Mouse (Mus musculus): Measurements from ENCODE around the gene Spock1. TPM values are rescaled to one million over a fixed set of nuclear protein-coding genes. Genes with fewer than 3 reads are reported as not detected.

The Spock1 gene
- polyA plus RNA-seq, 1 experiment, result 0.23 TPM

GRCm38 (mm10) chr13:57549743-57550142, 358.4 kb downstream of the Spock1 start:
- no peak for TF ChIP-seq POLR2A (IDR thresholded peaks at IDR 0.05; ENCODE audit: low read depth, low read length)
- no peak for TF ChIP-seq CTCF (IDR thresholded peaks at IDR 0.05; ENCODE audit: extremely low read depth, insufficient read length, insufficient replicate concordance, low read depth, low read length)
- Histone ChIP-seq H3K27me3 (ENCODE audit: control insufficient read depth, insufficient read depth, low read length) (no peaks in the 10 kb centered on the region), H3K4me3 (ENCODE audit: low read depth, low read length) (no peak overlapping the region), H3K27ac (ENCODE audit: insufficient read depth, low read depth, low read length) (no peak overlapping the region), H3K36me3 (ENCODE audit: control insufficient read depth, insufficient read depth, low read length) (no peaks in the 10 kb centered on the region), H3K4me1 (ENCODE audit: control insufficient read depth, insufficient read depth, insufficient read length, low read length) (no peaks in the 10 kb centered on the region)
- 26% methylated on average over 5 of the region's 5 CpGs for WGBS

GRCm38 (mm10) chr13:57536988-57537547, 371.1 kb downstream of the Spock1 start:
- Histone ChIP-seq H3K36me3 (ENCODE audit: control insufficient read depth, insufficient read depth, low read length) (no peaks in the 10 kb centered on the region), H3K27ac (ENCODE audit: insufficient read depth, low read depth, low read length) (no peak overlapping the region), H3K4me1 (ENCODE audit: control insufficient read depth, insufficient read depth, insufficient read length, low read length) (no peaks in the 10 kb centered on the region), H3K27me3 (ENCODE audit: control insufficient read depth, insufficient read depth, low read length) (no peaks in the 10 kb centered on the region), H3K4me3 (ENCODE audit: low read depth, low read length) (no peak overlapping the region)
- WGBS, result 59% methylated on average over 8 of the region's 8 CpGs
- TF ChIP-seq CTCF (IDR thresholded peaks at IDR 0.05; ENCODE audit: extremely low read depth, insufficient read length, insufficient replicate concordance, low read depth, low read length) (no peak), POLR2A (IDR thresholded peaks at IDR 0.05; ENCODE audit: low read depth, low read length) (no peak)

GRCm38 (mm10) chr13:57534325-57534724, 373.8 kb downstream of the Spock1 start:
- no peaks in the 10 kb centered on the region for H3K4me1 ChIP-seq (ENCODE audit: control insufficient read depth, insufficient read depth, insufficient read length, low read length)
- H3K36me3 ChIP-seq (ENCODE audit: control insufficient read depth, insufficient read depth, low read length), result no peaks in the 10 kb centered on the region
- H3K27me3 ChIP-seq (ENCODE audit: control insufficient read depth, insufficient read depth, low read length), result no peaks in the 10 kb centered on the region
- no peak overlapping the region for H3K4me3 ChIP-seq (ENCODE audit: low read depth, low read length)
- H3K27ac ChIP-seq (ENCODE audit: insufficient read depth, low read depth, low read length), result no peak overlapping the region
- TF ChIP-seq POLR2A (IDR thresholded peaks at IDR 0.05; ENCODE audit: low read depth, low read length) (no peak), CTCF (IDR thresholded peaks at IDR 0.05; ENCODE audit: extremely low read depth, insufficient read length, insufficient replicate concordance, low read depth, low read length) (no peak)
- 62% methylated on average over 7 of the region's 7 CpGs for WGBS

- no peak for TF ChIP-seq POLR2A (IDR thresholded peaks at IDR 0.05; ENCODE audit: low read depth, low read length)
- Histone ChIP-seq H3K27me3 (ENCODE audit: control insufficient read depth, insufficient read depth, low read length) (no peaks in the 10 kb centered on the region), H3K36me3 (ENCODE audit: control insufficient read depth, insufficient read depth, low read length) (no peaks in the 10 kb centered on the region)
Measured at GRCm38 (mm10) chr13:57525946-57526345, 382.2 kb downstream of the Spock1 start.

GRCm38 (mm10) chr13:57524546-57524945, 383.6 kb downstream of the Spock1 start:
- Histone ChIP-seq H3K27ac (ENCODE audit: insufficient read depth, low read depth, low read length) (no peak overlapping the region), H3K36me3 (ENCODE audit: control insufficient read depth, insufficient read depth, low read length) (no peaks in the 10 kb centered on the region), H3K27me3 (ENCODE audit: control insufficient read depth, insufficient read depth, low read length) (no peaks in the 10 kb centered on the region), H3K4me3 (ENCODE audit: low read depth, low read length) (no peak overlapping the region), H3K4me1 (ENCODE audit: control insufficient read depth, insufficient read depth, insufficient read length, low read length) (no peaks in the 10 kb centered on the region)
- WGBS, result 59% methylated on average over 3 of the region's 3 CpGs
- TF ChIP-seq CTCF (IDR thresholded peaks at IDR 0.05; ENCODE audit: extremely low read depth, insufficient read length, insufficient replicate concordance, low read depth, low read length), result no peak
- no peak for TF ChIP-seq POLR2A (IDR thresholded peaks at IDR 0.05; ENCODE audit: low read depth, low read length)

More at GRCm38 (mm10) chr13:57525946-57526345, 382.2 kb downstream of the Spock1 start:
- H3K4me3 ChIP-seq (ENCODE audit: low read depth, low read length), result no peak overlapping the region
- H3K4me1 ChIP-seq (ENCODE audit: control insufficient read depth, insufficient read depth, insufficient read length, low read length), result no peaks in the 10 kb centered on the region
- no peak overlapping the region for H3K27ac ChIP-seq (ENCODE audit: insufficient read depth, low read depth, low read length)

DNA sequence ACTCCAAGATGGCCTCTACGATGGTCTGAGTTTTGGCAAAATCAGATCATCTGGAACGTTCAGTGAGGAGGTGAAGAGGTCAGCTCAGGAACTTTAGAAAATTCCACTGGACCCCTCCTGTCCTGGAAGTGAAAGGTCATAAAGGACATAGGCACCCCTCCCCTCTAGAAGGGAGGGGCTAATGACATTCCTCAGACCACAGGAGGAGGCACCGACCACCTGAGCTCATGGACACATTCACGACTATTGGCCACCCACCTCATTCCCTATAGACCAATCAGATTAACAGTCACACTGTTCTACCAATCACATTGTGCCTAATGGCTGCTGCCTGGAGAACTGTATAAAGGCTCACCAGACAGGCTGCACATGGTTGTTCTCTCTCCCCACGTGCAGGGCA, 384.8 kb downstream of the Spock1 start:
- Histone ChIP-seq H3K36me3 (ENCODE audit: control insufficient read depth, insufficient read depth, low read length) (no peaks in the 10 kb centered on the region), H3K4me3 (ENCODE audit: low read depth, low read length) (no peak overlapping the region), H3K27me3 (ENCODE audit: control insufficient read depth, insufficient read depth, low read length) (no peaks in the 10 kb centered on the region), H3K27ac (ENCODE audit: insufficient read depth, low read depth, low read length) (no peak overlapping the region), H3K4me1 (ENCODE audit: control insufficient read depth, insufficient read depth, insufficient read length, low read length) (no peaks in the 10 kb centered on the region)
- WGBS, result 83% methylated on average over 5 of the region's 5 CpGs
- no peak for TF ChIP-seq CTCF (IDR thresholded peaks at IDR 0.05; ENCODE audit: extremely low read depth, insufficient read length, insufficient replicate concordance, low read depth, low read length)
- no peak for TF ChIP-seq POLR2A (IDR thresholded peaks at IDR 0.05; ENCODE audit: low read depth, low read length)

- TF ChIP-seq POLR2A (IDR thresholded peaks at IDR 0.05; ENCODE audit: low read depth, low read length) (no peak), CTCF (IDR thresholded peaks at IDR 0.05; ENCODE audit: extremely low read depth, insufficient read length, insufficient replicate concordance, low read depth, low read length) (no peak)
- H3K27me3 ChIP-seq (ENCODE audit: control insufficient read depth, insufficient read depth, low read length), result no peaks in the 10 kb centered on the region
- WGBS, result 60% methylated on average over 4 of the region's 4 CpGs
Measured at GRCm38 (mm10) chr13:57522319-57522718, 385.8 kb downstream of the Spock1 start.

More at GRCm38 (mm10) chr13:57522319-57522718, 385.8 kb downstream of the Spock1 start:
- Histone ChIP-seq H3K27ac (ENCODE audit: insufficient read depth, low read depth, low read length) (no peak overlapping the region), H3K36me3 (ENCODE audit: control insufficient read depth, insufficient read depth, low read length) (no peaks in the 10 kb centered on the region), H3K4me1 (ENCODE audit: control insufficient read depth, insufficient read depth, insufficient read length, low read length) (no peaks in the 10 kb centered on the region), H3K4me3 (ENCODE audit: low read depth, low read length) (no peak overlapping the region)

All from small intestine, adult 2 months (tissue).